Mouse (Mus musculus) intestine, embryonic 16.5 days (tissue): ENCODE results near the gene Camta1. TPM values are rescaled to one million over a fixed set of nuclear protein-coding genes. Genes with fewer than 3 reads are reported as not detected.

Source experiments
- ATAC-seq: fragments of 200-750 bp; cut with Nextera tagmentation; 2 replicates; pipeline ENCODE4 v1.8.0; 2017; ENCODE audit warnings: moderate TSS enrichment, moderate library complexity
- H3K27ac ChIP-seq: fragments of 300-500 bp; sonication (generic); 2 replicates; pipeline ENCODE4 v1.5.1; 2014; ENCODE audit warnings: mild to moderate bottlenecking, low read length
- H3K27me3 ChIP-seq: fragments of 300-500 bp; sonication (generic); replicated peaks from 2 replicates; pipeline ENCODE4 v1.6.1; 2014; ENCODE audit warnings: low read length, control low read depth, mixed read lengths; ENCODE audit not compliant: control insufficient read depth, insufficient read depth
- H3K36me3 ChIP-seq: fragments of 300-500 bp; sonication (generic); 2 replicates; pipeline ENCODE4 v1.6.1; 2014; ENCODE audit warnings: low read length, control low read depth; ENCODE audit not compliant: control insufficient read depth, insufficient read depth
- H3K4me1 ChIP-seq: fragments of 300-500 bp; sonication (generic); 2 replicates; pipeline ENCODE4 v1.6.1; 2014; ENCODE audit warnings: low read length, control low read depth, mixed read lengths; ENCODE audit not compliant: control insufficient read depth, insufficient read depth
- H3K4me2 ChIP-seq: fragments of 300-500 bp; sonication (generic); 2 replicates; pipeline ENCODE4 v1.6.1; 2014; ENCODE audit warnings: low read depth, low read length, control low read depth
- H3K4me3 ChIP-seq: fragments of 300-500 bp; sonication (generic); 2 replicates; pipeline ENCODE4 v1.5.1; 2014; ENCODE audit warnings: mild to moderate bottlenecking, low read length
- H3K9ac ChIP-seq: fragments of 300-500 bp; sonication (generic); 2 replicates; pipeline ENCODE4 v1.6.1; 2014; ENCODE audit warnings: low read depth, low read length
- H3K9me3 ChIP-seq: fragments of 300-500 bp; sonication (generic); 2 replicates; pipeline ENCODE4 v1.6.1; 2016; ENCODE audit warnings: low read length, control low read depth; ENCODE audit not compliant: control insufficient read depth
- WGBS: fragments of 180-500 bp; shearing (Covaris S2); extraction: QIAGEN DNeasy Blood & Tissue Kit; methylation state at CpG from one replicate; pipeline ENCODE4 v1.1.7; 2014; 5-methylcytosine and 5-hydroxymethylcytosine counted together
- polyA plus RNA-seq: library from polyadenylated mRNA; unstranded; fragments of >200 nt; fragmentation: Nextera tagmentation; extraction: Ambion mirVana; gene quantifications from 2 replicates; pipeline ENCODE4 v1.2.1, GENCODE M21; 2015

The Camta1 gene
- polyA plus RNA-seq, 1 experiment from 2014 or later, result 69.1 TPM

- no peak overlapping the region for H3K9ac ChIP-seq
- H3K9me3 ChIP-seq, result no peaks in the 10 kb centered on the region
- H3K4me2 ChIP-seq, result no peak overlapping the region
- H3K4me3 ChIP-seq, result no peak overlapping the region
- no peaks in the 10 kb centered on the region for H3K27me3 ChIP-seq
- H3K27ac ChIP-seq, result no peak overlapping the region
- H3K4me1 ChIP-seq, result no peaks in the 10 kb centered on the region
- WGBS, result 81% methylated on average over 5 of the region's 5 CpGs
- H3K36me3 ChIP-seq, result no peaks in the 10 kb centered on the region
- no peak for ATAC-seq
Observed at GRCm38 (mm10) chr4:151468381-151468780, 393.3 kb downstream of the Camta1 start.

GRCm38 (mm10) chr4:151458686-151459085, 403.0 kb downstream of the Camta1 start:
- Histone ChIP-seq H3K27ac (no peak overlapping the region), H3K4me2 (no peak overlapping the region), H3K4me1 (no peaks in the 10 kb centered on the region), H3K9ac (no peak overlapping the region), H3K27me3 (no peaks in the 10 kb centered on the region), H3K36me3 (no peaks in the 10 kb centered on the region), H3K9me3 (no peaks in the 10 kb centered on the region), H3K4me3 (no peak overlapping the region)
- ATAC-seq, result no peak
- WGBS, result 76% methylated on average over 11 of the region's 11 CpGs

DNA sequence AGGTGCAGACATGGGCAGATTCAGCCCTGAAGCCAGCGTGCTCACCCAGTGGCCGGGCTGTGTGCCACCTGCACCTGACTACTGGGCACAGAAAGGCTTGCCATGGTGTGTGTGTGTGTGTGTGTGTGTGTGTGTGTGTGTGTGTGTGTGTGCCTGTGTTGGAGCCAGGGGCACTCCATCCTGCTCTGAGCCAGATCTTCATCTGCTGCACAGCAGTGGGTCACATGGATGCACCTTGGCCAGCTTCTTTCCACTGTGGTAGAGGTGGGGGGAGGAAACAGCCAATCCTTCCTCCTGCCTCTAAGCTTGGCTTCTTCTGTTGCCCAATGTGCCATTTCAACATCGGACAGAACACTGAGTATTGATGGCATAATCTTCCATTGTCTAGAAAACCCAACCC, 407.1 kb downstream of the Camta1 start:
- H3K27ac ChIP-seq, result no peak overlapping the region
- H3K4me2 ChIP-seq, result no peak overlapping the region
- H3K27me3 ChIP-seq, result no peaks in the 10 kb centered on the region
- no peak for ATAC-seq
- no peak overlapping the region for H3K9ac ChIP-seq
- H3K36me3 ChIP-seq, result no peaks in the 10 kb centered on the region
- H3K4me3 ChIP-seq, result no peak overlapping the region
- H3K9me3 ChIP-seq, result no peaks in the 10 kb centered on the region
- H3K4me1 ChIP-seq, result no peaks in the 10 kb centered on the region
- whole genome bisulfite sequencing, result 84% methylated on average over 3 of the region's 3 CpGs

DNA sequence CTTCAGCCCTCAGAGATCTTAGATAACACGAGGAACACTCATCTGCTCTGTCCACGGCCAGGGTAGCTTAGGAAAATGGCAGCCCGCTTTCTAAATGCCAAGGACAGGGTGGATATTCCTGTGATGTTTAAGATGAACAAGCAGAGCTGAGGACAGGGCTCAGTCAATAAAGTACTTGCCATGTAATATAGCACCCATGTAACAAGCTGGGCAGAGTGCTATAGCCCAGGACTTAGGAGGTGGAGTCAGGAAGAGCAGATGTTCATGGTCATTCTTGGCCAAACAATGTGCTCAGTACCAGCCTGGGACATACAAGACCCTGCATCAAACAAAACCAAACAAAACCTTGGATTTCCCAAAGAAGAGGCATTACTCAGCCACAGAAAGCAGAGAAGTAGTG, 407.6 kb downstream of the Camta1 start:
- no peak for ATAC-seq
- no peak overlapping the region for H3K4me2 ChIP-seq
- H3K36me3 ChIP-seq, result no peaks in the 10 kb centered on the region
- H3K4me1 ChIP-seq, result no peaks in the 10 kb centered on the region
- no peaks in the 10 kb centered on the region for H3K27me3 ChIP-seq
- H3K9me3 ChIP-seq, result no peaks in the 10 kb centered on the region
- no peak overlapping the region for H3K4me3 ChIP-seq
- no peak overlapping the region for H3K9ac ChIP-seq
- no peak overlapping the region for H3K27ac ChIP-seq
- 64% methylated on average over 3 of the region's 3 CpGs for WGBS

DNA sequence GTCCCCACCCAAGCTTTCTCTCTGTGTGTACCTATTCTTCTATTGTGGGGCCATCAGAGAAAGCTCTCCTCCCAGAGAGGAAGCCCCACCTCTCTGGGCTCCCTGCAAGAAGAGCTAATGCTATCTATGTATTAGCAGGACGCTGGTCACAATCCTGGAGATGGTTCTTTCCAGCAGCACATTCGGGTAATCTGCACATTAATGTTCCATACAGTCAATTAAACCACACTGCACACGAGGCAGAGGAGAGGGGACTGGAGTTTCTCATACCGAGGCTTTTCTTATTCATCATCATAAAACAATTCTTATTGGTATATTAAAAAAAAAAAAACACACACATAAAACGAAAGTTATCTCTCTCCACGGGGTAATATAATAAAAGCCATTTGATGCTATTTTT, 409.8 kb downstream of the Camta1 start:
- no peaks in the 10 kb centered on the region for H3K27me3 ChIP-seq
- H3K4me3 ChIP-seq, result no peak overlapping the region
- no peak overlapping the region for H3K9ac ChIP-seq
- no peak overlapping the region for H3K4me2 ChIP-seq
- no peak overlapping the region for H3K27ac ChIP-seq
- H3K36me3 ChIP-seq, result no peaks in the 10 kb centered on the region
- ATAC-seq, result no peak
- 45% methylated on average over 6 of the region's 6 CpGs for WGBS
- H3K9me3 ChIP-seq, result no peaks in the 10 kb centered on the region
- no peaks in the 10 kb centered on the region for H3K4me1 ChIP-seq

DNA sequence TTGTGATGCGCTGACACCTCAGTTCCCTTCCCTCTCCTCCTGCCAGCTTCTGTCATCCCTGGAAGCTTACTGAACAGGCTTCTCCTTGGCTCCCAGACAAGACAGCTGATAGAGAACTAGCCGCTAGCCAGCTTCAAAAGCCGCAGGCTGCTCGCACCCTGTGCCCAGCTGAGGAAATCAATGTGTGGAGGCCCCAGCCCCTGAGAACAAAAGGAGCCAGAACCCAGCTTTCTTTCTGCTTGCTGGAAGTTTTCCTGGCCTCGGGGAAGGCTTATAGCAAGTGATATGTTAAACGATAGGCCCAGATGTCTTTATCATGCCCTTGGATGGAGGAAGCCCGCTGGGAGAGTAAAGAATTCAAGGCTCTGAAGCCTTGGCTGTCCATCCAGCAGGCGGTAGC, 411.7 kb downstream of the Camta1 start:
- Histone ChIP-seq H3K9ac (no peak overlapping the region), H3K27ac (no peak overlapping the region), H3K36me3 (no peaks in the 10 kb centered on the region), H3K4me3 (no peak overlapping the region), H3K4me1 (no peaks in the 10 kb centered on the region), H3K4me2 (no peak overlapping the region), H3K27me3 (no peaks in the 10 kb centered on the region), H3K9me3 (no peaks in the 10 kb centered on the region)
- no peak for ATAC-seq
- 45% methylated on average over 8 of the region's 8 CpGs for WGBS

- 79% methylated on average over 2 of the region's 2 CpGs for WGBS
- no peaks in the 10 kb centered on the region for H3K36me3 ChIP-seq
Observed at GRCm38 (mm10) chr4:151448341-151448740, 413.3 kb downstream of the Camta1 start.

DNA sequence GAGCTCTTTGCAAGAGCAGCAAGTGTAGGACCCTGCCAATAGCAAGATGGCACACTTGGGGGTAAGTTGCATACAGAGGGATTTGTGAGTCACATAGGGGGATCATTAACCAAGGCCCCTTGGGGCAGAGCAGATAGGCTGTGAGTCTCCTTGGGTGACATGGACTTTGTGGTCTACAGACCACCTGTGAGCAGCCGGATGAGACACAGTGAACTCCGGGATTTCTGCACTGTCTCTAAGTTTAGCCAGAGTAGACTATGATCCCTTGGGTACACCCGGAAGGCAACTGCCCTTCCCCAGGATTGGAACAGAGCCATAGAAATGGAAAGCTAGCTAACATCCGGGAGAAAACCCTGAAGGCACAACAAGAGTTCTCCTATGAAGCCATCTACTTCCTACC, 417.0 kb downstream of the Camta1 start:
- WGBS, result 81% methylated on average over 4 of the region's 4 CpGs
- H3K27me3 ChIP-seq, result no peaks in the 10 kb centered on the region

More at GRCm38 (mm10) chr4:151448341-151448740, 413.3 kb downstream of the Camta1 start:
- ATAC-seq, result no peak
- no peak overlapping the region for H3K4me3 ChIP-seq
- H3K27me3 ChIP-seq, result no peaks in the 10 kb centered on the region
- no peak overlapping the region for H3K4me2 ChIP-seq
- H3K9ac ChIP-seq, result no peak overlapping the region
- H3K9me3 ChIP-seq, result no peaks in the 10 kb centered on the region
- H3K4me1 ChIP-seq, result no peaks in the 10 kb centered on the region
- no peak overlapping the region for H3K27ac ChIP-seq

GRCm38 (mm10) chr4:151438561-151438960, 423.1 kb downstream of the Camta1 start:
- ATAC-seq, result no peak
- Histone ChIP-seq H3K4me1 (no peaks in the 10 kb centered on the region), H3K27me3 (no peaks in the 10 kb centered on the region), H3K27ac (no peak overlapping the region), H3K4me3 (no peak overlapping the region), H3K36me3 (no peaks in the 10 kb centered on the region), H3K4me2 (no peak overlapping the region), H3K9me3 (no peaks in the 10 kb centered on the region), H3K9ac (no peak overlapping the region)
- 30% methylated on average over 7 of the region's 7 CpGs for WGBS

More for the DNA sequence above, 417.0 kb downstream of the Camta1 start:
- Histone ChIP-seq H3K9ac (no peak overlapping the region), H3K27ac (no peak overlapping the region), H3K4me1 (no peaks in the 10 kb centered on the region), H3K4me2 (no peak overlapping the region), H3K9me3 (no peaks in the 10 kb centered on the region), H3K4me3 (no peak overlapping the region), H3K36me3 (no peaks in the 10 kb centered on the region)
- ATAC-seq, result no peak

- H3K27ac ChIP-seq, result no peak overlapping the region
- no peak overlapping the region for H3K4me2 ChIP-seq
- H3K4me3 ChIP-seq, result no peak overlapping the region
- ATAC-seq, result no peak
- H3K4me1 ChIP-seq, result no peaks in the 10 kb centered on the region
- H3K27me3 ChIP-seq, result no peaks in the 10 kb centered on the region
- H3K36me3 ChIP-seq, result no peaks in the 10 kb centered on the region
- no peak overlapping the region for H3K9ac ChIP-seq
- WGBS, result 81% methylated on average over 11 of the region's 11 CpGs
- no peaks in the 10 kb centered on the region for H3K9me3 ChIP-seq
Observed at GRCm38 (mm10) chr4:151437859-151438258, 423.8 kb downstream of the Camta1 start.
